Mouse (Mus musculus) activated CD4-positive, CD25-positive, alpha-beta regulatory T cell, adult 9 weeks (primary cell): Measurements from ENCODE around the gene Ptgfrn. TPM values are rescaled to one million over a fixed set of nuclear protein-coding genes. Genes with fewer than 3 reads are reported as not detected.

Source experiments
- polyA plus RNA-seq: library from polyadenylated mRNA; unstranded; fragments of 100-300 nt; shearing (Covaris generic); gene quantifications from one replicate; pipeline ENCODE4 v1.2.1, GENCODE M21; 2017

Ptgfrn gene
- polyA plus RNA-seq = 0.45 TPM

DNA sequence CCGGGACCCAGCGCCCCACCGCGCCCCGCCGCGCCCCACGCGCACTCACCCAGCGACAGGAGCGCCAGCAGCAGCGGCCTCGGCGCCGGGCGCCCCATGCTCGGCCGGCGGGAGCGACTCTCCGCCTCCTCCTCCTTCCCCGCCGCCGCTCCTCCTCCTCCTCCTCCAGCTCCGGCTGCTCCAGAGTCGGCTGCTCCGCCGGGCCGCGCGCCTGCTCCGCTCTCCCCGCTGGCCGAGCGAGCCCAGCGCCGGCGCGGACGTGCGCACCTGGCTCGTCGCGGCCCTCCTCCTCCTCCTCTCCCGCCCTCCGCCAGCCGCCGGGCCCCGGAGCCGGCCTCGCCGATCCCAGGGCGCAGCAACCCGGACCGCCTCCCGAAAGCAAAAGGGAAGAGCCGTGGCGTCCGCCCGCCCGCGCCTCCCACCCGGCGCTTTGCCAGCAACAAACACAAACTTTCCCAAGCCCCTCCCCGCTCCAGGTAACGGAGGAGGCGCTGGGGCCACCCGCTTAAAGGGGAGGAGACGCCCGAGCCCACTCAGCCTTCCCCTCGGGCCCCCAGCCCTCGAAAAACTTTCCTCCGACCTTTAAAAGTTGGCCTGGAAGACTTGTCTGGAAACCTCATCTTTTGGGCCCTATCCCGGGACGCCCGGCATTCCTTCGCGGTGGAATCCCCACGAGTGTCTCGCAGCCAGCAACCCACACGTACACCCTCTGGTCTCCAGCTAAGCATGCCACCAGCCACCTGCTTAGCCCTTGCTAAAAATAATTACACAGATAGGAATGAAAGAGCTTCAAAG lies at the start of gene Ptgfrn:
Ptgfrn (minus strand) TSS at position 236 of the 795 bp plus-strand sequence.

GRCm38 (mm10) chr3:101029339-101029738 lies 80.7 kb downstream of the Ptgfrn start, which contains the start of gene Cd101:
Gene Cd101 (minus strand): TSS chr3:101029556.

Other genes starting within 250 kb of the Ptgfrn start
- gene Trim45, start 188.1 kb downstream of the Ptgfrn start, polyA plus RNA-seq = 1.5 TPM
- gene Ttf2, start 140.6 kb downstream of the Ptgfrn start, polyA plus RNA-seq = 17.8 TPM
- 34.2 TPM for gene Cd101, start 80.7 kb downstream of the Ptgfrn start, polyA plus RNA-seq
- 1,421 TPM for gene Cd2, start 177.7 kb upstream of the Ptgfrn start, polyA plus RNA-seq